Mouse (Mus musculus) T-cell, adult 2 months (primary cell): ENCODE measurements around the gene Gls.

Source experiments
- DNase-seq: peaks from one replicate; pipeline ENCODE4 v3.0.0; 2022; ENCODE audit warnings: low spot score

The Gls gene

GRCm38 (mm10) chr1:52124818-52125217, 108.2 kb downstream of the Gls start:
- DNase-seq, result no peak

- no peak for DNase-seq
Measured at GRCm38 (mm10) chr1:52121052-52121451, 112.0 kb downstream of the Gls start.

- no peak for DNase-seq
Measured at GRCm38 (mm10) chr1:52120191-52120590, 112.8 kb downstream of the Gls start.

- DNase-seq, result no peak
Measured at GRCm38 (mm10) chr1:52119691-52120090, 113.3 kb downstream of the Gls start.

GRCm38 (mm10) chr1:52118860-52119591, 114.0 kb downstream of the Gls start, which contains the start of gene Stat1:
Stat1 (plus strand) TSS chr1:52119440.
- peak; percentile 89 for DNase-seq

GRCm38 (mm10) chr1:52117777-52118176, 115.3 kb downstream of the Gls start:
- DNase-seq, result no peak

- no peak for DNase-seq
Measured at GRCm38 (mm10) chr1:52116441-52116840, 116.6 kb downstream of the Gls start.

GRCm38 (mm10) chr1:52113666-52114069, 119.4 kb downstream of the Gls start:
- DNase-seq, result peak; percentile 99
